23 mouse cellular contexts compared by ENCODE assay signal in genomic region chr12:5777556-5777955, GRCm38 (mm10).
DNase-seq lines count a peak whose midpoint lies in the region; ATAC-seq and TF ChIP-seq lines count a peak whose summit lies in the region.
"Had no signal": no experiment of that assay in that cellular context is flagged by ENCODE, and none has a peak within 500 bp of the region (broad histone marks: within the 10 kb centered on the region; RNA-seq: fewer than 3 reads in every experiment).

No protein-coding gene starts in this region.

- H3K4me3 ChIP-seq in gastrocnemius, adult 2 months = no peak overlapping the region
- H3K4me3 ChIP-seq in midbrain, embryonic 10.5 days = no peak overlapping the region
- no peak overlapping the region for H3K4me3 ChIP-seq in midbrain, postnatal 0 days (ENCODE audit: low read depth, low read length)
- H3K4me3 ChIP-seq in hindbrain, embryonic 13.5 days = no peak overlapping the region
- H3K4me3 ChIP-seq: embryonic facial prominence, embryonic 10.5 days; hindbrain, embryonic 15.5 days; limb, embryonic 13.5 days; liver, embryonic 13.5 days; midbrain, embryonic 15.5 days; myocyte; neural tube, embryonic 13.5 days had no signal

- no peak overlapping the region for H3K9ac ChIP-seq in midbrain, postnatal 0 days (replicated peaks; ENCODE audit: low read length, poor library complexity, severe bottlenecking)
- H3K9ac ChIP-seq in hindbrain, embryonic 13.5 days = no peak overlapping the region
- H3K9ac ChIP-seq: hindbrain, embryonic 15.5 days; limb, embryonic 13.5 days; liver, embryonic 13.5 days; midbrain, embryonic 15.5 days; neural tube, embryonic 13.5 days had no signal

- peak; percentile 31 for DNase-seq in gastrocnemius, adult 2 months
- no peak for DNase-seq in gastrocnemius, postnatal 10 days
- peak; percentile 5 for DNase-seq in midbrain, embryonic 10.5 days (ENCODE audit: low spot score)
- no peak for DNase-seq in midbrain, postnatal 0 days (ENCODE audit: low spot score)
- peak; percentile 54 for DNase-seq in lung, postnatal 14 days
- no peak for DNase-seq in layer of hippocampus, postnatal 10 days (ENCODE audit: low spot score in 2 of 2)
- no peak for DNase-seq in T-cell, adult 2 months (ENCODE audit: low spot score)
- DNase-seq: adrenal gland, postnatal 36 days; cerebellum, adult 9-11 months; kidney, adult 8-10 months; kidney, postnatal 14 days; layer of hippocampus, postnatal 36 days; liver, embryonic 13.5 days; thymus, postnatal 25 days had no signal

- TF ChIP-seq CTCF in gastrocnemius, adult 2 months (IDR thresholded peaks at IDR 0.05) = no peak
- no peak for TF ChIP-seq CTCF in midbrain, postnatal 0 days (IDR thresholded peaks at IDR 0.05)

- H3K9me3 ChIP-seq in midbrain, embryonic 10.5 days (replicated peaks) = no peaks in the 10 kb centered on the region
- no peaks in the 10 kb centered on the region for H3K9me3 ChIP-seq in midbrain, postnatal 0 days (ENCODE audit: low read length)
- no peaks in the 10 kb centered on the region for H3K9me3 ChIP-seq in hindbrain, embryonic 13.5 days
- H3K9me3 ChIP-seq: embryonic facial prominence, embryonic 10.5 days; hindbrain, embryonic 15.5 days; limb, embryonic 13.5 days; liver, embryonic 13.5 days; midbrain, embryonic 15.5 days; neural tube, embryonic 13.5 days had no signal

- no peaks in the 10 kb centered on the region for H3K27me3 ChIP-seq in midbrain, embryonic 10.5 days (ENCODE audit: low read depth, poor library complexity, severe bottlenecking)
- H3K27me3 ChIP-seq in midbrain, postnatal 0 days (ENCODE audit: insufficient read depth, low read length) = no peaks in the 10 kb centered on the region
- no peaks in the 10 kb centered on the region for H3K27me3 ChIP-seq in hindbrain, embryonic 13.5 days
- H3K27me3 ChIP-seq: hindbrain, embryonic 15.5 days; limb, embryonic 13.5 days; liver, embryonic 13.5 days; midbrain, embryonic 15.5 days; neural tube, embryonic 13.5 days had no signal

- H3K36me3 ChIP-seq in midbrain, embryonic 10.5 days = no peaks in the 10 kb centered on the region
- no peaks in the 10 kb centered on the region for H3K36me3 ChIP-seq in midbrain, postnatal 0 days (ENCODE audit: insufficient read depth, low read length)
- no peaks in the 10 kb centered on the region for H3K36me3 ChIP-seq in hindbrain, embryonic 13.5 days
- H3K36me3 ChIP-seq: embryonic facial prominence, embryonic 10.5 days; hindbrain, embryonic 15.5 days; limb, embryonic 13.5 days; liver, embryonic 13.5 days; midbrain, embryonic 15.5 days; neural tube, embryonic 13.5 days had no signal

- no peak for ATAC-seq in midbrain, postnatal 0 days (ENCODE audit: low FRiP score)
- ATAC-seq in hindbrain, embryonic 13.5 days (ENCODE audit: low FRiP score) = no peak
- ATAC-seq: CD4-positive, CD25-positive, alpha-beta regulatory T cell, adult 4 months; forebrain, embryonic 16.5 days; midbrain, embryonic 15.5 days had no signal

- no peaks in the 10 kb centered on the region for H3K4me1 ChIP-seq in midbrain, embryonic 10.5 days
- H3K4me1 ChIP-seq in midbrain, postnatal 0 days (ENCODE audit: insufficient read depth, low read length) = no peaks in the 10 kb centered on the region
- H3K4me1 ChIP-seq in hindbrain, embryonic 13.5 days (replicated peaks) = 0 out of 2 replicates have a peak, but pooled peaks cover 3% of the 10 kb centered on the region
- H3K4me1 ChIP-seq: hindbrain, embryonic 15.5 days; liver, embryonic 13.5 days; midbrain, embryonic 15.5 days; neural tube, embryonic 13.5 days had no signal

- no peak overlapping the region for H3K4me2 ChIP-seq in midbrain, postnatal 0 days (ENCODE audit: low read depth, low read length, poor library complexity, severe bottlenecking)
- H3K4me2 ChIP-seq in hindbrain, embryonic 13.5 days = no peak overlapping the region
- H3K4me2 ChIP-seq: hindbrain, embryonic 15.5 days; limb, embryonic 13.5 days; liver, embryonic 13.5 days; midbrain, embryonic 15.5 days; neural tube, embryonic 13.5 days had no signal

- no peak overlapping the region for H3K27ac ChIP-seq in gastrocnemius, adult 2 months
- H3K27ac ChIP-seq in midbrain, embryonic 10.5 days (replicated peaks) = no peak overlapping the region
- no peak overlapping the region for H3K27ac ChIP-seq in midbrain, postnatal 0 days (ENCODE audit: low read depth, low read length)
- no peak overlapping the region for H3K27ac ChIP-seq in hindbrain, embryonic 13.5 days
- H3K27ac ChIP-seq: embryonic facial prominence, embryonic 10.5 days; hindbrain, embryonic 15.5 days; limb, embryonic 13.5 days; liver, embryonic 13.5 days; midbrain, embryonic 15.5 days; neural tube, embryonic 13.5 days had no signal

- intact Hi-C loops in gastrocnemius, adult 2 months (cut with DNase I) = no loop called here

Comparison
In these comparisons a context has a peak if more than half of its experiments do, and no peak if none do; other contexts are left out.
1. DNase-seq: peak in gastrocnemius, adult 2 months (single experiment), midbrain, embryonic 10.5 days (single experiment) and lung, postnatal 14 days (single experiment); none in gastrocnemius, postnatal 10 days (single experiment), midbrain, postnatal 0 days (single experiment), layer of hippocampus, postnatal 10 days (0 of 2) and T-cell, adult 2 months (single experiment).